Mouse (Mus musculus): ENCODE results near the gene Ankef1. TPM values are rescaled to one million over a fixed set of nuclear protein-coding genes. Genes with fewer than 3 reads are reported as not detected.

Gene Ankef1
- polyA plus RNA-seq, 2 experiments: not detected

- ATAC-seq (ENCODE audit: insufficient read depth): no peak
- no peaks in the 10 kb centered on the region for H3K9me3 ChIP-seq (ENCODE audit: control insufficient read depth, low read length)
- H3K4me2 ChIP-seq (ENCODE audit: low read depth): no peak overlapping the region
- no peaks in the 10 kb centered on the region for H3K27me3 ChIP-seq (ENCODE audit: control insufficient read depth, insufficient read depth, low read length)
- WGBS (ENCODE audit: insufficient replicate concordance): 48% methylated on average over 4 of the region's 4 CpGs
- no peak overlapping the region for H3K9ac ChIP-seq (replicated peaks)
- no peaks in the 10 kb centered on the region for H3K4me1 ChIP-seq (replicated peaks; ENCODE audit: control insufficient read depth in 2 of 2, insufficient read depth in 2 of 2, low read length in 1 of 2)
- TF ChIP-seq CTCF (IDR thresholded peaks at IDR 0.05; ENCODE audit: low read depth): no peak
- no peak for TF ChIP-seq EP300 (IDR thresholded peaks at IDR 0.05; ENCODE audit: low read depth)
- H3K36me3 ChIP-seq (replicated peaks; ENCODE audit: control insufficient read depth, insufficient read depth, low read depth): no peaks in the 10 kb centered on the region
- DNase-seq (ENCODE audit: low read depth in 3 of 3, low spot score in 3 of 3): no peak
- H3K4me3 ChIP-seq (ENCODE audit: insufficient read depth in 1 of 2, low read depth in 2 of 2, low read length in 2 of 2): no peak overlapping the region
- no peak overlapping the region for H3K27ac ChIP-seq
These were observed 99.5 kb downstream of the Ankef1 start for GRCm38 (mm10) chr2:136601206-136601605.

Other genes with a start within 250 kb of the Ankef1 start
- 0.01 TPM in 2 replicates for gene Pak7, start 113.9 kb upstream of the Ankef1 start, polyA plus RNA-seq (2012; rRNA removed)
- 0.04 TPM in 1 of 2 replicates, not detected in the other for gene Pak7, start 113.9 kb upstream of the Ankef1 start, polyA plus RNA-seq (2014; fragmentation: Nextera tagmentation; extraction: Ambion mirVana)
- gene Snap25, start 211.5 kb downstream of the Ankef1 start, polyA plus RNA-seq (2012; rRNA removed): 0.06 and 0.19 TPM in 2 replicates
- gene Snap25, start 211.5 kb downstream of the Ankef1 start, polyA plus RNA-seq (2014; fragmentation: Nextera tagmentation; extraction: Ambion mirVana): not detected in 2 replicates

All from liver, embryonic 14.5 days (tissue).